Mouse (Mus musculus) CH12.LX (cell line): Measurements from ENCODE around the gene Trio. TPM values are rescaled to one million over a fixed set of nuclear protein-coding genes. Genes with fewer than 3 reads are reported as not detected.

Experiments
- DNase-seq: peaks from one replicate; pipeline ENCODE4 v3.0.0-alpha.2; 2013; ENCODE audit errors: extremely low read depth
- H3K27ac ChIP-seq: 2 replicates; pipeline ENCODE4 v1.5.1; 2012; ENCODE audit warnings: low read depth, mild to moderate bottlenecking, control low read depth, moderate library complexity; ENCODE audit not compliant: insufficient read depth
- H3K27me3 ChIP-seq: replicated peaks from 2 replicates; pipeline ENCODE3; 2012; ENCODE audit warnings: inconsistent platforms
- H3K36me3 ChIP-seq, 2 experiments: replicated peaks in 1 of 2; 2 replicates each; pipeline versions ENCODE3 to v1.6.1; 2012; ENCODE audit warnings: inconsistent platforms in 1 of 2, low read length in 1 of 2, mild to moderate bottlenecking in 1 of 2, mixed read lengths in 1 of 2, moderate library complexity in 1 of 2; ENCODE audit not compliant: control insufficient read depth in 1 of 2, insufficient read depth in 1 of 2
- H3K4me1 ChIP-seq, 2 experiments: 2 replicates each; pipeline ENCODE4 v1.6.1; 2012; ENCODE audit warnings: inconsistent platforms in 1 of 2, moderate library complexity in 1 of 2; ENCODE audit not compliant: insufficient read depth in 2 of 2, control insufficient read depth in 1 of 2
- H3K4me2 ChIP-seq: 2 replicates; pipeline ENCODE4 v1.6.1; 2012; ENCODE audit warnings: low read depth, mild to moderate bottlenecking, control low read depth; ENCODE audit not compliant: poor library complexity, insufficient read depth, severe bottlenecking
- H3K4me3 ChIP-seq, 3 experiments: fragments of 150-350 bp in 1 of 3; sonication (generic) in 1 of 3; replicated peaks in 1 of 3; 2 replicates each; pipeline versions ENCODE3 to v1.5.1; 2011 to 2012; ENCODE audit warnings: low read depth in 2 of 3, low read length in 2 of 3, mild to moderate bottlenecking in 2 of 3, moderate library complexity in 2 of 3, control low read depth in 1 of 3, improper control_type of control experiment in 1 of 3, inconsistent platforms in 1 of 3, mixed read lengths in 1 of 3; ENCODE audit not compliant: poor library complexity in 1 of 3
- H3K79me2 ChIP-seq: replicated peaks from 2 replicates; pipeline ENCODE4 v1.6.1; 2012; ENCODE audit warnings: mild to moderate bottlenecking, moderate library complexity; ENCODE audit not compliant: control insufficient read depth, poor library complexity, insufficient read depth, severe bottlenecking; ENCODE audit errors: extremely low read depth
- H3K9ac ChIP-seq: 2 replicates; pipeline ENCODE4 v1.6.1; 2012; ENCODE audit warnings: low read depth, mild to moderate bottlenecking, control low read depth, moderate library complexity; ENCODE audit not compliant: insufficient read depth
- H3K9me3 ChIP-seq: replicated peaks from 2 replicates; pipeline ENCODE3; 2012; ENCODE audit warnings: low read length, inconsistent platforms, mixed read lengths
- BHLHE40 ChIP-seq: IDR thresholded peaks from 2 replicates; pipeline ENCODE4 v1.6.1; 2011; ENCODE audit warnings: mild to moderate bottlenecking, low read depth, low read length, improper control_type of control experiment
- CHD1 ChIP-seq: IDR thresholded peaks from 2 replicates; pipeline ENCODE4 v1.6.1; 2012; ENCODE audit warnings: low read depth, low read length, improper control_type of control experiment, inconsistent platforms
- CTCF ChIP-seq, 2 experiments: IDR thresholded peaks in 1 of 2; conservative IDR thresholded peaks in 1 of 2; 2 replicates each; pipeline ENCODE4 v1.5.1; 2011 to 2012; ENCODE audit warnings: low read depth in 2 of 2, low read length in 2 of 2, improper control_type of control experiment in 1 of 2, inconsistent platforms in 1 of 2, mild to moderate bottlenecking in 1 of 2, moderate library complexity in 1 of 2
- ELF1 ChIP-seq: IDR thresholded peaks from 2 replicates; pipeline ENCODE4 v1.6.1; 2014; ENCODE audit warnings: low read depth, mild to moderate bottlenecking, inconsistent platforms, low read length, improper control_type of control experiment
- GABPA ChIP-seq: IDR thresholded peaks from 2 replicates; pipeline ENCODE4 v1.6.1; 2012; ENCODE audit warnings: low read depth, low read length, improper control_type of control experiment, inconsistent platforms; ENCODE audit not compliant: insufficient replicate concordance
- JUND ChIP-seq: conservative IDR thresholded peaks from 2 replicates; pipeline ENCODE4 v1.6.1; 2011; ENCODE audit warnings: low read depth, low read length, improper control_type of control experiment
- KAT2A ChIP-seq: IDR thresholded peaks from 2 replicates; pipeline ENCODE4 v1.6.1; 2012; ENCODE audit warnings: low read length, improper control_type of control experiment, inconsistent platforms; ENCODE audit not compliant: insufficient replicate concordance
- MAFK ChIP-seq: IDR thresholded peaks from 2 replicates; pipeline ENCODE4 v1.6.1; 2011; ENCODE audit warnings: low read length, improper control_type of control experiment; ENCODE audit not compliant: insufficient replicate concordance
- MYC ChIP-seq: IDR thresholded peaks from 2 replicates; pipeline ENCODE4 v1.6.1; 2011; ENCODE audit warnings: low read depth, mild to moderate bottlenecking, improper control_type of control experiment, low read length
- NRF1 ChIP-seq: IDR thresholded peaks from 2 replicates; pipeline ENCODE4 v1.6.1; 2014; ENCODE audit warnings: low read depth, mild to moderate bottlenecking, inconsistent platforms, low read length, improper control_type of control experiment, moderate library complexity
- PAX5 ChIP-seq: IDR thresholded peaks from 2 replicates; pipeline ENCODE4 v1.6.1; 2012; ENCODE audit warnings: low read length, inconsistent platforms, mixed read lengths
- POLR2A ChIP-seq: IDR thresholded peaks from 2 replicates; pipeline ENCODE4 v1.6.1; 2011; ENCODE audit warnings: low read depth, mild to moderate bottlenecking, improper control_type of control experiment, low read length
- RAD21 ChIP-seq: IDR thresholded peaks from 2 replicates; pipeline ENCODE4 v1.6.1; 2011; ENCODE audit warnings: low read depth, mild to moderate bottlenecking, low read length, improper control_type of control experiment, moderate library complexity
- RCOR1 ChIP-seq: conservative IDR thresholded peaks from 2 replicates; pipeline ENCODE4 v1.6.1; 2012; ENCODE audit warnings: low read depth, mild to moderate bottlenecking, inconsistent platforms, low read length, improper control_type of control experiment
- SMC3 ChIP-seq: IDR thresholded peaks from 2 replicates; pipeline ENCODE4 v1.6.1; 2011; ENCODE audit warnings: low read depth, low read length, improper control_type of control experiment
- TCF12 ChIP-seq: IDR thresholded peaks from 2 replicates; pipeline ENCODE4 v1.6.1; 2014; ENCODE audit warnings: low read depth, mild to moderate bottlenecking, inconsistent platforms, low read length, improper control_type of control experiment
- USF2 ChIP-seq: conservative IDR thresholded peaks from 2 replicates; pipeline ENCODE4 v1.6.1; 2011; ENCODE audit warnings: low read depth, low read length, improper control_type of control experiment
- ZC3H11A ChIP-seq: IDR thresholded peaks from 2 replicates; pipeline ENCODE4 v1.6.1; 2012; ENCODE audit warnings: low read depth, mild to moderate bottlenecking, inconsistent platforms, low read length, improper control_type of control experiment
- ZKSCAN1 ChIP-seq: IDR thresholded peaks from 2 replicates; pipeline ENCODE4 v1.6.1; 2012; ENCODE audit warnings: low read depth, inconsistent platforms, low read length, improper control_type of control experiment, borderline replicate concordance
- dilution Hi-C: fragments of 300-500 bp; cut with MboI; formaldehyde crosslinking; loops from 2 replicates; pipeline ENCODE4 v1.14.3; 2020; ENCODE audit warnings: low sequenced_read_pairs; ENCODE audit not compliant: extremely low pct_unique_long_range_greater_than_20kb, extremely low pct_ligation_motif_present
- in situ Hi-C: fragments of 300-500 bp; cut with MboI; formaldehyde crosslinking; loops from 3 replicates; pipeline ENCODE4 v1.14.3; 2019; ENCODE audit warnings: low sequenced_read_pairs, low pct_ligation_motif_present, low pct_unique_long_range_greater_than_20kb, mixed read lengths
- polyA plus RNA-seq: library from polyadenylated mRNA; unstranded; fragments of >175 nt; gene quantifications from 2 replicates; pipeline ENCODE4 v1.2.1, GENCODE M21; 2012; ENCODE audit warnings: low read depth; ENCODE audit not compliant: insufficient read length
- total RNA-seq, 2 experiments: library from RNA; depleted of rRNA; stranded (reverse); fragments of 300-350 nt in 1 of 2; fragments of >200 nt in 1 of 2; gene quantifications; 2 replicates each; pipeline ENCODE4 v1.2.3; 2012 to 2014

Trio gene
- total and polyA plus RNA-seq, 3 experiments: 3.9 to 17.5 (median 4.3) TPM

DNA sequence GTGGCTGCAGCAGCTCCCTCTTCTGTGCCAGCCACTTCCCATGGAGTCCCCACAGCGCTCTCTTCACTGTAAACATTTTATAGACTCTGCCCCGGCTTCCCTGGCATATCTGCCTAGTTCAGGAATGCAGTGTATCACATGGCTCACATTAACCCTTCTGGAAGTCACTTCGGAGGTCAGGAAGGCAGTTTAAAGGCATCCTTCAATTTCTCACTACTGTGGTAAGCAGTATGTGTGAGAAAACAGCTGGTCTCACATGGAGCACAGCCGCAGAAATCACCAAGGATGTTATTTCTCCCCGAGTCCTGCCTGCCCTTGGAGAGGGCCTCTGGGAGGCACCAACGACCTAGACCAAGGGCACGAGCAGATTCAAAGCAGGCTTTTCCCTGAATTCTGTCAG, 215.4 kb downstream of the Trio start:
- Histone ChIP-seq H3K9ac (no peak overlapping the region), H3K79me2 (no peaks in the 10 kb centered on the region), H3K9me3 (no peaks in the 10 kb centered on the region), H3K27me3 (no peaks in the 10 kb centered on the region), H3K4me2 (no peak overlapping the region), H3K4me1 (peaks cover 3 to 17% of the 10 kb centered on the region in 2 experiments; a peak in 3 of 4 replicates), H3K27ac (no peak overlapping the region), H3K4me3 (no peak overlapping the region), H3K36me3 (peaks cover 0 to 3% of the 10 kb centered on the region in 2 experiments)
- in situ Hi-C loops: no loop called here
- no peak for TF ChIP-seq POLR2A
- TF ChIP-seq PAX5: no peak
- TF ChIP-seq JUND: no peak
- TF ChIP-seq NRF1: no peak
- no peak for TF ChIP-seq TCF12
- TF ChIP-seq ZKSCAN1: no peak
- no peak for TF ChIP-seq MAFK
- no peak for TF ChIP-seq KAT2A
- no peak for TF ChIP-seq USF2
- no peak for TF ChIP-seq RCOR1
- no peak for TF ChIP-seq MYC
- no peak for TF ChIP-seq GABPA
- TF ChIP-seq ELF1: no peak
- no peak for TF ChIP-seq CHD1
- TF ChIP-seq SMC3: no peak
- no peak for TF ChIP-seq BHLHE40
- TF ChIP-seq ZC3H11A: no peak
- dilution Hi-C loops: no loop called here
- no peak for DNase-seq

DNA sequence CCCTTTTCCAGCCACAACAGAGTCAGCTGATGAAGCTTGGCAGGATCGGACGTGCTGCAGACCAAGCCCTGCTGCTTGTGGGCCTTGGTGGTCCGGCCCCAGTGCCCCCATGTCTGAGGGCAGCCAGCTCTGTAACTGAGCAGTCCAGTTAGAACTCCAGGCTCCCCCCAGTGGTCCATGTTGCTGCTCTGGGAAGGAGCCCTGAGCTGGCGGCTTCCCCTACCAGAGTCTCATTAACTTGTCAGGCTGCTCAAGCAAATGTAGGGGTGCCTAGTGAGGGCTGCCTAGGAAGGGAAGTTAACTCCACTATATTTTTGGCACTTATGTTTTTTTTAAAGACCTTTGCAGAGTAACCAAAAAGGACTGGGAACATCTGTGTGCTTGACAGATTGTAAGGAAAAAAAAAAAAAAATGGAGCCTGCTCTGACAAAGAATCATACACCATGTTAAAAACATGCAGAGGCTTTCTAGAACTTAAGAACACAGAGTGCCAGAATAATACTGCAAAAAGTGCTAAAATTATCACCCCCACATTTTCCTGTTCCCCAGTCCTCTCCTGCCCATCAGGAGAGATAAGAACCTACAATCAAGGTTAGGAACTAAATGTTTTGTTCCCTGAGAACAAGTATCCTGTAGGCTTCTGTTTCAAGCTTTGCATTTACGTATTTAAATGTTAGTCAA, 216.9 kb downstream of the Trio start:
- Histone ChIP-seq H3K4me2 (no peak overlapping the region), H3K4me3 (no peak overlapping the region), H3K79me2 (no peaks in the 10 kb centered on the region), H3K36me3 (peaks cover 0 to 3% of the 10 kb centered on the region in 2 experiments), H3K27me3 (no peaks in the 10 kb centered on the region), H3K9me3 (no peaks in the 10 kb centered on the region), H3K4me1 (peaks cover 3 to 22% of the 10 kb centered on the region in 2 experiments; a peak in 3 of 4 replicates), H3K27ac (no peak overlapping the region), H3K9ac (no peak overlapping the region)
- peak; percentile 28 for TF ChIP-seq SMC3
- TF ChIP-seq CTCF (conservative IDR thresholded peaks at IDR 0.05 in 1 of 2, IDR thresholded peaks at IDR 0.05 in 1 of 2; ENCODE audit: low read depth in 2 of 2, low read length in 2 of 2): 0 out of 4 replicates have a peak, but pooled peaks of 1 of the 2 experiments have one; percentile 17
- TF ChIP-seq RAD21: no peak; the same call in none of the 2 replicates
- dilution Hi-C loops (no loop called here), in situ Hi-C loops (no loop called here)
- no peak for DNase-seq
